Mouse (Mus musculus): ENCODE data around the gene Lpcat2.
A peak's percentile ranks its signal among the peaks of the same experiment; 100 is the strongest.
"Not testable (repeated sequence)": the region's sequence is repeated elsewhere in the genome, so short reads cannot be mapped to it uniquely, and the experiment has no call there.

The Lpcat2 gene

DNA sequence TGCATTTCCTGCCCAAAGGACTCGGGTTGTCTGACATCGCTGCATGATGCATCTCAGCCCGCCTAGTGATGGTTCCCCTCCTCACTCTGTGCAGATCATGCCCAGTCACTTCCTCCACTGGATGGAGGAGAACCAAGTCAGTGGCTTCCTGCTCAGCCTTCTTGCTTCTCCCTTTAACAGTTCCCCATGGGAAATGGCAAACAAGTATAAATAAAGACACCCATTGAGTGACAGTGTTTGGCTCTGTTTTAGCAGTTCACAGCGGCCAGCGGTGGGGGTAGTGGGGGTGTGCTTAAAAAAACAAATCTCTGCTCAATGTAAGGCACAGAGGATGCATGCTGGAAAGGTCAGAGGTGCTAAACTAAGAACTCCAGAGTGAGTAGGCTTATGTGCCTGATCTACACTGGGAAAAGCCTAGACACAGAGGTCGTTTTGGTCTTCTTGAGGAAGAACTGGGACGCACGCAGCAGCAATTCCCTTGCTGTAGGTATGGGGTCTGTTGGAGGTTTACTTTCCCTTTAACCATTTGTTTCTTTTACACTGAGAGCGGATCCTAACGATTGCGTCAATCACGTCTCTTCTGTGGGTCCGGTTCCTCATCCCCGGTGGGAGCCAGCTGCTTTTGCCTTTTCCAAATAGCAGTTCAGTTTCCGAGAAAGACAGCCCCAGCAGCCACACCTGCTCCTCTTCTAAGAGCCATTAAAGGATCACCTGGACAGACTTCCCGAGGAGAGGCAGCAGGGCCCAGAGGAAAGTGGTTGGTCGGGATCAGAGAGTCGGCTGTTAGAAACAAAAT is 1.8 kb upstream of the Lpcat2 start:
- DNase-seq (ENCODE audit: low spot score) = no peak

DNA sequence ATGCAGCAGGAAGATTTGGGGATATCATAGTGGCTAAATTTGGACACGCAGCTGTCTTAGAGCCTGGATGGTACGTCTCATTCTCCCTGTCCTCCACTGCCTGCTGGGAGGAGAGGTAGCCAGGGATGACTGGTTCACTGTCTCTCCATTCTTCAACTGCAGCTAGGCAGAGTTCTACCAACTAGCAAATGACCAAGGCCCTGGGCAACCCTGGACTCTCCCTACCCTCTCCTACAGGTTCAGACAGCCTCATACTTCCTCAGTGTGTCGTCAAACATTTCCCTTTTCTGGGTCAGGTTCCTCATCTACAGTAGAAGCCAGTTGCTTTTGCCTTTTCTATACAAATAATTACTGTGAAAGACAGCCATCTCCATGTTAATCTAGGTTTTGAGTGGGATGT is 466 bp upstream of the Lpcat2 start:
- DNase-seq (ENCODE audit: low spot score) = no peak

DNA sequence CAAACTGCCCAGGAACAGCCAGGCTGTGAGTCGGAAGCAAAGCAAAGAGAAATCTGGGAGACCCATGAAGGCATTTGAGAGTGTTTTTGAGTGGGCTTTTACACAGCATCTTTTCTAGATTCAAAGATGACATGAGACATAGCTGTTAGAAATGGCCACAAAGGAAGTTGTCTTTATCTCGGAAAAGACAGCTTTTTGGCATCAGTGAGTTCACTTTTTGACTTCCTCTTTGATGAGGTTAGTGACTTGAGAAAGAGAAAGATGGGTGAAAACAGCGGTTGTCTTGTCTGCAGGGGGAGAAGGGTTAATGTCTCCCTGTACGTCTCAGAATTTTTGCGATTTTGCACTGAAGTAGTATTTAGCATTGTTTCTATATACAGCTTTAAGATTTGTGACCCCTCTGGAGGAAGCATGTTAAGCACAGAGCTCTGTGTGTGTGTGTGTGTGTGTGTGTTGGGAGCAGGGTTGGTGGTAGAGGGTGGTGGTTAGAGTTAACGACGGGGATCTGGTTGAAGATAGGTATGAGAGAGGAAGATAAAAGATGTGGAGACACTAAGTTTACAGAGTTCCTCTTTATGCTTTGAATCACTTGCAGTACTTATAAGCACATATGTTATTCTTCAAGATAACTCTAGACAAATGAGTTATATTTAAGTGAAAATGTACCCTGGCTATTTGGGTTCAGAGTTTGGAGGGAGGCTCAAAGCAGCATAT is 1.3 kb downstream of the Lpcat2 start:
- no peak for DNase-seq (ENCODE audit: low spot score)

DNA sequence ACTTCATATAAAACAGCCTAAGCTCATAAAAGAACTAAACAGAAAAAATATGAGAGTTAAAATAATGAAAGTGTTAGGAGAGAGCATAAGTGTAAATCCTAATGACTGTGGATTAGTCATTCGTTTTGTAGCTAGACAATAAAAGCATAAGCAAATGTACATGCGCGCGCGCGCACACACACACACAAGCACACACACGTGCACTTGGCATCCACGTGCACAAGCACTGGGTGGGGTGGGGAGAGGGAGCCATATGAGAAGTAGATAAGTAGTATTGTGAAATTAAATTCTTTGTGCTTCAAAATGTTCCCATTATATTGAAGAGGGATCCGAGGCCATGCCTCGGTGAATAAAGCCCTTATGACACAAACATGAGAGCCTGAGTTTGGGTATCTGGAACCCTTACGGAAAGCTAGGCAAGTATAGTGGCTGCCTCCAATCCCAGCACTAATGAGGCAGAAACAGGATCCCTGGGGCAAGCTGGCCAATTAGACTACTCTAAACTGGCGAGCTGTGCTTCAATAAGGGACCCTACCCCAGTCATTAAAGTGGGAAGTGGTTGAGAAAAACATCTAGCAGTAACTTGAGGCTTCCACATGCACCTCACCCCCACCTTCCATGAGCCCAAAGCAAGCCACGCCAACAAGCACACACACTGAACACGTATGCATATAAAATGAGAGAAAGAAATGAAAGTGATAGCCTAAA is 3.5 kb downstream of the Lpcat2 start:
- no peak for DNase-seq (ENCODE audit: low spot score)

DNA sequence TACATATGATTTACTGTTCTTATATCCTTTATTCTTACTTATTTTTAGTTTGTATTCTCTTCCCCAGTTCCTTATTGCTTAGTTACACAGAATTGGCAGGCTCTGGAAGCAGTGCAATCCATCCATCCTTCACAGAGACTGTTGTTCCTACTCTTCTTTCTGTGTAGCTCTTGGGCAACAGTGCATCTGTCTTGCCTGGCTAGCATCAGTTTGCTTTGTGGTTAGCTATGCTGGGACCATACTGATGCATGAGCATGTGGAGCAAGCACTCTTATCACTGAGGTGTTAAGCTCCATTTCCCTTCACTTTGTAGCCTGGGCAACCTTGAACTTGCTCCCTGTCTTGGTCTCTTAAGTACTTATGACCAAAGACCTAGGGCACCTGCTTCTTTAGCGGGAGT is 6.8 kb downstream of the Lpcat2 start:
- no peak for DNase-seq (ENCODE audit: low spot score)

DNA sequence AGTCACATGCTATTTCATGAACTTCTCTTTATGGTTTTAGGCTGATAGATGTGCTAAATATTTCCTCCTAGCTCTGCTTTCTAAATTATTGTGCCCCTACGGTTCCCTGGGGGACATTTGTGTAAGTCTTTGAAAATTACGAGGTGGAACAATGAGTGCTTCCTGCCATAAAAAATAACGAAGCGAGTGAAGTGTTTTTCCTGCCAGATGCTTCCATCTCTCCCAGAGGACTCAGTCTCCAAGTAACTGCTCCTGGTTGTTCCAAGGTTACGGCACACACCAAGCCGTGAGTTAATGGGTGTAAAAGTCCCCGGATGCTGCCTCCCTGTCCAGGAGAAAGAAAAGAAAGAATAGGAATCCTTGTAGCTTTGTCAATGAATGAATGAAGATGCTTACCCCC is 15.1 kb downstream of the Lpcat2 start:
- no peak for DNase-seq (ENCODE audit: low spot score)

DNA sequence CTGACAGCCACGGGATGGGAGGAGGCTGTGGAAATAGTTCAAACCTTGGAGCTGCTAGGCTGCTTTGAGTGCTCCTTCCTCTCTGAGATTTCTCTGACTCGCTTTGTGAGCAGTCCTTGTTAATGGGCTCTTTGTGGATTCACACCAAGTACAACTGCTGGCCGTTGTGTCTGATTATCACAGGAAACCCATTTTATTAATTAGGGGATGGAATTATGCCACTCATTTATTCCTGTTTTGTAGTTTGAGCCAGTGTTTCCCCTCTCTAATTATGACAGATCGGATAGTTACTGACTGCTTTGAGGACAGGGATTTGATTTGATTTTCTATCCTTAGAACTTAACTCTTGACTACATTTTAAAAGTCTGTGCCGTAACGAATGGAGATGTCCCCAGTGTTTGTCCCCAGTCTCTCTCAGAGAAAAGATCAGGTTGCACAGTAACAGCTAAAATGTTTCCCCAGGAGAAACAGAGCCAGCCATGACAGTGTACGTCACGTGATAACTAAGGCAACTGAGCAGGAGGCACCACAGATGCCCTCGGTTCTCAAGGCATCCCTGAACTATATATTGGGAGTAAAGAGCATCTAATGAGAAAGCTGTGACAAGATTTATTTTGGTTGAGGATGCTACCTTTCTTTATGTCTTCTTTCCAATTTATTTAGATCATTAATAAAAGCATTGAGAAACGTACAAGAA is 17.1 kb downstream of the Lpcat2 start:
- no peak for DNase-seq (ENCODE audit: low spot score)

DNA sequence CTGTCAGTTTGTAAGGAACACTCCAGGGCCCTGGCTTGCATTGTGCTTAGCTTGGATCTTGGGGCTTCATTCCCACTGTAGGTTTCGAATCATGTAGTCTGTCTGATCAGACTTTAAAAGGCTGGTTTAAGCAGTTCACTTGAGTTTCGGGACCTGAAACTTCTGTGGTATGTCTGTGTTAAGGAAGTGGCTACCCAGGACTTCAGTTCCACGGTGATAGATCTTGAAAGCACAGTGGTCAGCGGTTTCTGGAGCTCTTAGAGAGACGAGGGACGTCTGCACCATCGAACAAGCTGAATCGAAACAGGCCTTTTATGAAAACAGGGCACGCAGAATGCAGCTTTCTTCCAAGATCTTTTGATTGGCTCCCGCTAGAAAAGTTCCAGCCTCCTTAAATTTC is 20.7 kb downstream of the Lpcat2 start:
- no peak for DNase-seq (ENCODE audit: low spot score)

DNA sequence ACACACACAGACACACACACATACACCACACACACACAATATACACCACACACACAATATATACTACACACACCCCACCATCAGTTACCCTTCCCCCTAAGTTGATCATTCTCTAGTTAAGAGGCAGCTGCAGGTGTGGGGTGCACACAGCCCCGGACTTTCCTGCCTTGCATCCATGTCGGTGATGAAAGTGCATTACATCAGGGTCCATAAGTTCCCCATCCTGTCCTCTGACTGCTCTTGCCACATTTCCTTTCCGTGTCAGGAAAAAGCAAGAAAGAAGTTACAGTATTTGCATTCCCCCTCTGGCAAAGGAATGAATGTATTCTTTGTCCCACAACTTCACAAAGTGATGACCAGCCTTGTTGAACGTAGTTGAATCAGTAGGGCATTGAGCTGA is 26.1 kb downstream of the Lpcat2 start:
- no peak for DNase-seq (ENCODE audit: low spot score)

DNA sequence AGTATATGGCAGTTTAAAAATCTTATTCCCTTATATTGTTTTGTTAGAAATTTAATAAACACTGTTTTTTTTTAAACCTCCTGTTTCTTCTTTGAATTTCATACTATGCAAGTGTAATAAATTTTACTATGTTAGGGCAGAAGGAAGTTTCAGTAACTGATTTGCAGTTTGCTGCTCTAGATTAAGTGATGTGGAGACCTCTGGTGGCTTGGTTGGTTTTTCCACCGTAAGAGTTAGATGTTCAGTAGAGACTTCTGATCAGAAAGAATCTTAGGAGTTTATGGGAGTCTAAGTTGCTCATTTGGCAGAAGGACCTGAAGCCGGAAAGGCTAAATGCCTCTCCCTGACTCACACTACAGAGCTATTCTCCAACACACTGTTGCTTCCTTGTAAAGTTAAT is 28.6 kb downstream of the Lpcat2 start:
- DNase-seq (ENCODE audit: low spot score) = peak; percentile 52

DNA sequence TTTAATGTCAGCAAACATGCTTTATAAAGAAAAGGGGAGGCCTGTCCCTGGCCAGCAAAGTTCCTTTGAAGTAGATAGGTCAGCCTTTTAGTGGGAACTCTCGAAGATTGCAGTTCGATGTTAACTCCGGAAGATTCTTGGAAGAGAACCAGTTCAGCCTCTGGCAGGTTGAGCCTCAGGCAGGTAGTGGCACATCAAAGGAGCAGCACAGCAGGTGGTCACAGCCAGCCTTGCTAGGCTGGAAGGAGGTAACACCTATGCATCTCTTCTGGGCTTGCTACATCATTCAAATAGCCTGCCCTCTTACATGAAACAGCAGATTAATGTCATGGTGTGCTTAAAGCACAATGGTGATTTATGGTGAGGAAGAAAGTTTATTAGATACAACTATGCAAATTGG is 37.1 kb downstream of the Lpcat2 start:
- not testable (repeated sequence) for DNase-seq (ENCODE audit: low spot score)

DNA sequence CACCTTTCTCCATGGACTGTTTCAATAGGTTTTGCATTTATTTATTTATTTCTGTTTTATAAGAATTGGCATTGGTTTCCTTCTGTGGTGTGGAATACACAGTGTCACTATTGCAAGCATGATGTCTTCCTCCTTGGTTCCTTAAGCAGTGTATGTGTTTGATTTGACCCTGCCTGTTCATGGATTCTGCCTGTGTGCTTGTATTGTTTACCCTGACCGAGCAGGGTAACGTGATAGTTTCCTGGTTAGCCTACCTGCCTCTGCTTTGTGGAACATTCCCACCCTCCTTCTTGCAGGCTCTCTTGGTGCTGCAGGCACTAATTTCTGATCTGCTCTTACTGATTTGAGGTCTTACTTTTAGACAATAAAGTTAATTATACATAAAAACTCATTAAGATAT is 38.7 kb downstream of the Lpcat2 start:
- DNase-seq (ENCODE audit: low spot score) = no peak

DNA sequence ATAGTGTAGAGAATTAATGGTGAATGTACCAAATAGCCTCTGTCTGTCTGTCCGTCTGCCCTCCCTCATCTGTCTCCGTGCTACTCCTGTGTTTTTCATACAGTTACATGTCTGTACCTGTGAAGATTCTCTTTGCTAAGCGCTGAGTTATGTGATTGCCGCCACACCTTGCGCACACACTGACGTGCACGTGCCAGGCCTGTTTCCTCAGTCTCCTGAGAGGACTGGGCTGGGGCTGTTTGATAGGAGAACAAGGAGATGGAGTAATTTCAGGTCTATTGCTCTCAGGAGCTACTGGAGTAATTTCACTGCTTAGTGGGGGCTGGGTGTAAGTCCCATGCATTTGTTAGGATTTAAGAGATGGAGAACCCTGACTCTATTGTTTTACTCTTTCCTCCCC is 39.9 kb downstream of the Lpcat2 start:
- DNase-seq (ENCODE audit: low spot score) = no peak

DNA sequence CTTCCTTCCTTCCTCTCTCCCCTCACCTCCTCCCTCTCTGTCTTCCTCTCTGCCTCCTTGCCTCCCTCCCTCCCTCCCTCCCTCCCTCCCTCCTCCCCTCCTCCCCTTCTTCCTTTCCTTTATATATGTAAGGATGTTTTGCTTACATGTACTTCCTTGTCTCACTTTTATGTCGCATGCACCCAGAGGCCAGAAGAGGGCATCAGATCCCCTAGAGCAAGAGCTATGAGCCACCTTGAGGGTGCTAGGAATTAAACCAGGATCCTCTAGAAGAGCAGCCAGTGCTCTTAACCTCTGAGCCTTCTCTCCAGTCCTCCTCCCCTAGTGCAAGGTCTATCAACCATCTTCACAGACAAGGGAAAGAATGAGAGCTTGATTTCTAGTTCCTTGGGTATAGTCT is 40.9 kb downstream of the Lpcat2 start:
- no peak for DNase-seq (ENCODE audit: low spot score)

DNA sequence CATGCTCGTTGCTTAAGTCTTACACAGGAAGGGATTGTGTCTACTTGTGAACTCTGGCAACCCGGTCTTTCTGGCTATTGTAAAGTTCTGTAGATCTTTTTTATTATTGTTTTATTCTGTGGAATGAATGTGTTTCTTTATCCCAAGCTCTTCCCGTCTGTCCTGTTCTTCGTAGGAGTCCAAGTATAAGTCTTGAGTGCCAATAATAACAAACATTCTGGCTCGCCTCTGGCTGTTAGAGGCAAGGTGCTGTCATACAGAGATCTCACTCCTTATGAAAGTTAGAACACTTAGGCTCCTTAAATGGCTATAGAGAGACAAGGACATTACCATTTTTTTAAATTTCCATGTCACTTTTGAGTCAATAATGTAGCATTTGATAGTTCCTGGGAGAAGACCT is 41.5 kb downstream of the Lpcat2 start:
- no peak for DNase-seq (ENCODE audit: low spot score)

DNA sequence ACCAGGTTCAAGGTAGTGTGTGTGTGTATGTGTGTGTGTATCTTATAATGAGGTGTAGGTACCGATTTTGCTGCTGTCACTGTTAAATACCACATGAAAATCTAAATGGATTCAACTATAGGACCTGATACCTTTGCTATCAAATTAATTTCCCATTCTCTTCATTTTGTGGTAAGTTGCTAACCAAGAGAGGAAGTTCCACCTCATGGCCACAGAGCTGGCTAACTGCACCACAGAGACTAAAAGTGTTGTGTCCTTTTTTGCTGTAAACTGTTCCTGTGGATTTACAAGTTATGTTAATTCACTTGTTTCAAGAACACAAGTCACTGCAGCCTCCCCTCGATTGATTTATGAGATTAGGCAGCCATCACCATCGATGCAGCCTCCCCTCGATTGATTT is 42.7 kb downstream of the Lpcat2 start:
- no peak for DNase-seq (ENCODE audit: low spot score)

DNA sequence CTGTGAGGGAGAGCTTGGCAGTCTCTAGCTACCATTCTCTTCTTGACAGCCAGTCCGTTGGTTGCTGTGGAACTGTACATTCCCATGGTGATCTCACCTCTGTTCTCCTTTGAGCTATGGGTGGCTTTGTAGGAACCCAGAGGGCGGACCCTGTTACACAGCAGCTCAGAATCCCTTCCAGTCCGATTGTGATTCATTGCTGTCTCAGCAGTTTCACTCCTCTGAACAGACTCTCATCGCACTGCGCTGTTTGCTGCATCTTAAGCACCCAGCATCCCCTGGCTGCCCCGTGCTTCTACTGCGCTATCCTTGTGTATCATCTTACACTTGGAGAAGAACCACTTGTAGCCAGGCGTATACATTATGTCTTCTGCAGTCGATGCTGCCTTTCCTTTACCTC is 44.5 kb downstream of the Lpcat2 start:
- no peak for DNase-seq (ENCODE audit: low spot score)

DNA sequence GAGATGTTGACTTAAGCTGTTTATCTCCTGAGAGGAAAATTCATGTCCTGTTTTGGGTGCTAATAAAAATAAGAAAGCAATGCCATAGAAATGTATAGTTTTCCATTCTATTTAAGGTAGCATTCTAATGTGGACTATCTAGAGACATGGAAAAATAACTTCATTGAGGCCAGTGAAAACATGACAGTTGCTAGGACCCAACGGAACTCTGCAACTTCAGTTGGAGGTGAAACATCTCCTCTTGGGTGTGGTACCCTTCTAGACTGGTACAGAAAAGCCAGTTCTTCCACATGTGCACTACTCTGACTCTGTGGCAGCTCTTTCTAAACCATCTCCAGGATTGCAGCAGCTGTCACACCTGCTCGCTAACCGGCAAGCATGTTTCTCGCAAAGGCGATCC is 46.0 kb downstream of the Lpcat2 start, which contains the start of gene Capns2:
Capns2 (plus strand) TSS at position 301 of the 400 bp plus-strand sequence.
- DNase-seq (ENCODE audit: low spot score) = no peak

DNA sequence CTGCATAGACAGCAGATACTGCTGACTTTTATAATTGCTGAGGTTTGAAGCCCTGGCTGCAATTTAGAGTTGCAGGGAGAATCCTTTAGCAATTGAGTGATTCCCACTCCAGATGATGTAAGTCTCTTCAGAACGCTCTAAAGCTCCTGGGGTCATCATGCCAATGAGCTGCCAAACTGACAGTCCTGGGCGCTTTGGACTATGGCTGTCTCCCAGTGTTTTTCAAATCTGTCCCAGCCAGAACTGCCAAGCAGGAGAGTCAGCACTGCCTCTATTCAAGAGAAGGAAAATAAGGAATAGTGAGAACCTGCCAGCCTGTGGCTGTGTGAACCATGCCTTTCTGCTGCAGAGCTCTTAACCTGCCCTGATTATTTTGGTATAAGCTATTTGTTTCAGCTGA is 47.8 kb downstream of the Lpcat2 start:
- no peak for DNase-seq (ENCODE audit: low spot score)

DNA sequence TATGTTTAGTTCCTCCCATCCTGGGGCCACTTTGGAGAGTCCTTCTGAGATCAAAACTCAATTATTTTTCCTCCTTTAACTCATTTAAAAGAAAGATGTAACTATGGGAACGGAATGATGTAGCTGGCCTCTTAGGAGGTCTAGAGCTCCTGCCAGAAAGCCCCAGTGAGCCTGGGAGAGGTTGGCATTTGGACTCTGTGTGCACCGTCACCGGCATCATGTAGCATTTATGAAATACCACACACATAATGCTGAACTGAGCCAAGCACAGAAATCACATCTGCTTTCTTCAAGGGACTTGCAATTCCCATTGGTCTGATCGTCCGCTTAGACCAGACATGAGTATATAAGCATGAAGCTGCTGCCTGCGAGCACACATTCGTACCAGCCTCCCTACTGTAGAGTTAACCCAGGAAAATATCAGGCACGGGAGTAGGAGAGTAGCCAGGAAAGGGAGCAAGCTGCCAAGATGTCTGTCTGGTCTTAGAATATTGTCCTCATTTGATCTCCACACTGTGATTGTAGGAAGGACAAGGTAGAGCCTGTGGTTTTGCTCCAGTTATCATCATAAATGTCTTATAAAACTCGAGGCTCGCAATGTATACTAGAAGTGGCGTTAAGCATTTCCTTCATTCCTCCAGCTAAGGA is 48.5 kb downstream of the Lpcat2 start:
- DNase-seq (ENCODE audit: low spot score) = no peak

DNA sequence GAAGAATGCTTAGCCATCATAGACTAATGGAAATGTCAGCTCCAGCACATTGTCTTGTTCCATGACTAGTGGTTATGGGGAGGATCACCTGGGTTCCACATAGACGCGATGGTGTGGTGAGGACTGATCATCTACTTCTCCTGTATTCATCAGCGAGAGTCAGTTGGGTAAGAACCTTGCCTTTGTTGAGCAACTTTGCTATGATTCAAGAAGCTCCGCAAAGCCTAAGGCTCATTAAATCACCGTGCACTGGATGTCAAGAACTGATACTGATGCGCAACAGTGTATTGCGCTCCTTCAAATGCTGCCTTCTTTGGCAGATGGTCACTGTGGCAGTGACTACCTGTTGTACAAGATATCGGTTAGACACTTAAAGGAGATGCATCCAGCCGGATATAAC is 51.4 kb downstream of the Lpcat2 start:
- no peak for DNase-seq (ENCODE audit: low spot score)

DNA sequence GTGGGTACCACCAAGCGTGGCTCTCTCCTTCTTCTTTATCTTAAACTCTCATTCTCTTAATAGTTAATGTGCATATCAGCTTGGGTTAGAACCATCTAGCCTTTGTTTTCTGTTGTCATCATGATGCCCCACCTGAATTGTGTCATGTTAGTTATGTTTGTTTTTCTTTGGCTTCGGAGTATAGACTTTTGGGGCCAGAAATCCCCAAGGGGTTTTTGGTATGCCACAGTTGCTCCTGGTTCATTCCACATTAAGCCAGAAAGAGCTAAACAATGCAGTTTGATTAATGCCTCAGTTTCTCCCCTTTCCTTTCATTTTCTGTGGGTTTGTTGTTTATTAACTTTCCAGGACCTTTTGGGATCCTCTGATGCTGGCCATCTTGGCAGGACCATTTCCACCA is 53.3 kb downstream of the Lpcat2 start:
- no peak for DNase-seq (ENCODE audit: low spot score)
